Mouse (Mus musculus) heart, embryonic 13.5 days (tissue): ENCODE results near the gene Olfr525. TPM values are rescaled to one million over a fixed set of nuclear protein-coding genes. Genes with fewer than 3 reads are reported as not detected.

ENCODE experiments used
- ATAC-seq: fragments of 200-750 bp; cut with Nextera tagmentation; 2 replicates; pipeline ENCODE4 v1.8.0; 2017; ENCODE audit warnings: moderate TSS enrichment; ENCODE audit not compliant: insufficient number of reproducible peaks, low FRiP score, low TSS enrichment; ENCODE audit errors: extremely low read depth
- H3K27ac ChIP-seq: fragments of 300-500 bp; sonication (generic); replicated peaks from 2 replicates; pipeline ENCODE4 v1.5.1; 2015; ENCODE audit warnings: moderate library complexity, mild to moderate bottlenecking, inconsistent platforms
- H3K27me3 ChIP-seq: fragments of 300-500 bp; sonication (generic); replicated peaks from 2 replicates; pipeline ENCODE4 v1.6.1; 2015; ENCODE audit warnings: mild to moderate bottlenecking, inconsistent platforms
- H3K36me3 ChIP-seq: fragments of 300-500 bp; sonication (generic); 2 replicates; pipeline ENCODE4 v1.6.1; 2015; ENCODE audit warnings: mild to moderate bottlenecking, inconsistent platforms
- H3K4me1 ChIP-seq: fragments of 300-500 bp; sonication (generic); 2 replicates; pipeline ENCODE4 v1.6.1; 2015; ENCODE audit warnings: inconsistent platforms
- H3K4me2 ChIP-seq: fragments of 300-500 bp; sonication (generic); 2 replicates; pipeline ENCODE4 v1.6.1; 2015; ENCODE audit warnings: inconsistent platforms, mild to moderate bottlenecking, moderate library complexity
- H3K4me3 ChIP-seq: fragments of 300-500 bp; sonication (generic); 2 replicates; pipeline ENCODE4 v1.5.1; 2015; ENCODE audit warnings: moderate library complexity, mild to moderate bottlenecking, inconsistent platforms
- H3K9ac ChIP-seq: fragments of 300-500 bp; sonication (generic); 2 replicates; pipeline ENCODE4 v1.6.1; 2015; ENCODE audit warnings: inconsistent platforms, mild to moderate bottlenecking, moderate library complexity
- H3K9me3 ChIP-seq: fragments of 300-500 bp; sonication (generic); 2 replicates; pipeline ENCODE4 v1.6.1; 2016; ENCODE audit warnings: inconsistent platforms
- WGBS: fragments of 180-500 bp; shearing (Covaris S2); methylation state at CpG from one replicate; pipeline ENCODE4 v1.1.7; 2015; ENCODE audit warnings: mixed read lengths; 5-methylcytosine and 5-hydroxymethylcytosine counted together
- polyA plus RNA-seq: library from polyadenylated mRNA; unstranded; fragments of >200 nt; fragmentation: Nextera tagmentation; extraction: Ambion mirVana; gene quantifications from 2 replicates; pipeline ENCODE4 v1.2.1, GENCODE M21; 2015

The Olfr525 gene
- polyA plus RNA-seq: not detected in 2 replicates

- ATAC-seq: no peak
Measured at GRCm38 (mm10) chr7:140320558-140320957, at the start of gene Olfr525. Gene Olfr525, plus strand, starts transcription at chr7:140320858.

GRCm38 (mm10) chr7:140295746-140296145 is 24.9 kb upstream of the Olfr525 start:
- H3K4me1 ChIP-seq: no peaks in the 10 kb centered on the region
- H3K9ac ChIP-seq: no peak overlapping the region
- H3K27me3 ChIP-seq: no peaks in the 10 kb centered on the region
- no peak overlapping the region for H3K4me2 ChIP-seq
- H3K27ac ChIP-seq: no peak overlapping the region
- no peaks in the 10 kb centered on the region for H3K9me3 ChIP-seq
- H3K36me3 ChIP-seq: no peaks in the 10 kb centered on the region
- WGBS: 80% methylated on average over 9 of the region's 9 CpGs
- ATAC-seq: no peak
- H3K4me3 ChIP-seq: no peak overlapping the region

More at GRCm38 (mm10) chr7:140320558-140320957, at the start of gene Olfr525:
- H3K9me3 ChIP-seq: no peaks in the 10 kb centered on the region
- no peak within 1 kb of the TSS for H3K27ac ChIP-seq
- no peaks in the 10 kb centered on the region for H3K36me3 ChIP-seq
- no peaks in the 10 kb centered on the region for H3K27me3 ChIP-seq
- no peak within 1 kb of the TSS for H3K4me2 ChIP-seq
- no peak within 1 kb of the TSS for H3K9ac ChIP-seq
- H3K4me3 ChIP-seq: no peak within 1 kb of the TSS
- WGBS: 61% methylated on average over 1 of the region's 1 CpGs
- H3K4me1 ChIP-seq: no peaks in the 10 kb centered on the region

- no peak for ATAC-seq
- no peaks in the 10 kb centered on the region for H3K27me3 ChIP-seq
- WGBS: 69% methylated on average over 6 of the region's 6 CpGs
Measured at GRCm38 (mm10) chr7:140296876-140297275, 23.8 kb upstream of the Olfr525 start.

GRCm38 (mm10) chr7:140299416-140299815 is 21.2 kb upstream of the Olfr525 start:
- no peaks in the 10 kb centered on the region for H3K9me3 ChIP-seq
- no peak overlapping the region for H3K27ac ChIP-seq
- H3K4me2 ChIP-seq: no peak overlapping the region
- no peak for ATAC-seq
- no peak overlapping the region for H3K4me3 ChIP-seq
- H3K4me1 ChIP-seq: no peaks in the 10 kb centered on the region
- WGBS: 80% methylated on average over 3 of the region's 3 CpGs
- H3K27me3 ChIP-seq: no peaks in the 10 kb centered on the region
- H3K9ac ChIP-seq: no peak overlapping the region
- H3K36me3 ChIP-seq: no peaks in the 10 kb centered on the region

More at GRCm38 (mm10) chr7:140296876-140297275, 23.8 kb upstream of the Olfr525 start:
- Histone ChIP-seq H3K4me3 (no peak overlapping the region), H3K36me3 (no peaks in the 10 kb centered on the region), H3K9ac (no peak overlapping the region), H3K4me1 (no peaks in the 10 kb centered on the region), H3K27ac (no peak overlapping the region), H3K4me2 (no peak overlapping the region), H3K9me3 (no peaks in the 10 kb centered on the region)

GRCm38 (mm10) chr7:140319861-140320385 is 735 bp upstream of the Olfr525 start:
- H3K27ac ChIP-seq: no peak overlapping the region
- no peaks in the 10 kb centered on the region for H3K9me3 ChIP-seq
- H3K4me3 ChIP-seq: no peak overlapping the region
- no peak overlapping the region for H3K4me2 ChIP-seq
- H3K27me3 ChIP-seq: no peaks in the 10 kb centered on the region
- 67% methylated on average over 3 of the region's 3 CpGs for WGBS
- no peak overlapping the region for H3K9ac ChIP-seq
- no peaks in the 10 kb centered on the region for H3K4me1 ChIP-seq
- H3K36me3 ChIP-seq: no peaks in the 10 kb centered on the region
- no peak for ATAC-seq

GRCm38 (mm10) chr7:140321135-140321534 is 477 bp downstream of the Olfr525 start:
- Histone ChIP-seq H3K9me3 (no peaks in the 10 kb centered on the region), H3K27me3 (no peaks in the 10 kb centered on the region), H3K9ac (no peak overlapping the region), H3K27ac (no peak overlapping the region), H3K36me3 (no peaks in the 10 kb centered on the region), H3K4me1 (no peaks in the 10 kb centered on the region), H3K4me3 (no peak overlapping the region), H3K4me2 (no peak overlapping the region)
- ATAC-seq: no peak

- Histone ChIP-seq H3K9ac (no peak overlapping the region), H3K4me3 (no peak overlapping the region), H3K36me3 (no peaks in the 10 kb centered on the region), H3K27me3 (no peaks in the 10 kb centered on the region), H3K4me1 (no peaks in the 10 kb centered on the region), H3K27ac (no peak overlapping the region), H3K9me3 (no peaks in the 10 kb centered on the region), H3K4me2 (no peak overlapping the region)
- no peak for ATAC-seq
- WGBS: 11% methylated on average over 1 of the region's 1 CpGs
Measured at GRCm38 (mm10) chr7:140329766-140330304, 9.2 kb downstream of the Olfr525 start.

GRCm38 (mm10) chr7:140333717-140334116 is 13.1 kb downstream of the Olfr525 start, which contains the start of gene Olfr527:
Gene Olfr527, plus strand, starts transcription at chr7:140334017.
- Histone ChIP-seq H3K27ac (no peak within 1 kb of the TSS), H3K36me3 (no peaks in the 10 kb centered on the region), H3K4me1 (no peaks in the 10 kb centered on the region), H3K4me2 (no peak within 1 kb of the TSS), H3K4me3 (no peak within 1 kb of the TSS), H3K9me3 (0 out of 2 replicates have a peak, but pooled peaks cover 3% of the 10 kb centered on the region), H3K9ac (no peak within 1 kb of the TSS), H3K27me3 (no peaks in the 10 kb centered on the region)
- WGBS: 59% methylated on average over 2 of the region's 2 CpGs
- ATAC-seq: no peak

- no peak for ATAC-seq
Measured at GRCm38 (mm10) chr7:140361571-140361970, 40.9 kb downstream of the Olfr525 start, which contains the start of gene Olfr60. Gene Olfr60, minus strand, starts transcription at chr7:140361671.

GRCm38 (mm10) chr7:140374300-140374699 is 53.6 kb downstream of the Olfr525 start:
- H3K4me1 ChIP-seq: no peaks in the 10 kb centered on the region
- H3K4me3 ChIP-seq: no peak overlapping the region
- H3K9me3 ChIP-seq: no peaks in the 10 kb centered on the region
- no peaks in the 10 kb centered on the region for H3K36me3 ChIP-seq
- ATAC-seq: no peak
- no peak overlapping the region for H3K27ac ChIP-seq
- no peak overlapping the region for H3K4me2 ChIP-seq
- H3K27me3 ChIP-seq: no peaks in the 10 kb centered on the region
- H3K9ac ChIP-seq: no peak overlapping the region
- WGBS: 68% methylated on average over 4 of the region's 4 CpGs

More at GRCm38 (mm10) chr7:140361571-140361970, 40.9 kb downstream of the Olfr525 start, which contains the start of gene Olfr60:
- Histone ChIP-seq H3K27me3 (no peaks in the 10 kb centered on the region), H3K9ac (no peak within 1 kb of the TSS), H3K4me3 (no peak within 1 kb of the TSS), H3K27ac (no peak within 1 kb of the TSS), H3K9me3 (peaks cover 6% of the 10 kb centered on the region; the same call in 1 of the 2 replicates), H3K4me1 (no peaks in the 10 kb centered on the region), H3K36me3 (no peaks in the 10 kb centered on the region), H3K4me2 (no peak within 1 kb of the TSS)
- WGBS: 60% methylated on average over 3 of the region's 3 CpGs

GRCm38 (mm10) chr7:140376231-140376630 is 55.6 kb downstream of the Olfr525 start, which contains the start of gene Olfr530:
Gene Olfr530, minus strand, starts transcription at chr7:140376331.
- Histone ChIP-seq H3K4me1 (no peaks in the 10 kb centered on the region), H3K36me3 (no peaks in the 10 kb centered on the region), H3K27ac (no peak within 1 kb of the TSS), H3K9ac (no peak within 1 kb of the TSS), H3K4me2 (no peak within 1 kb of the TSS), H3K4me3 (no peak within 1 kb of the TSS), H3K27me3 (no peaks in the 10 kb centered on the region), H3K9me3 (no peaks in the 10 kb centered on the region)
- ATAC-seq: no peak
- WGBS: 50% methylated on average over 1 of the region's 1 CpGs

- whole genome bisulfite sequencing: 83% methylated on average over 2 of the region's 2 CpGs
- Histone ChIP-seq H3K9me3 (no peaks in the 10 kb centered on the region), H3K27ac (no peak overlapping the region), H3K4me3 (no peak overlapping the region), H3K4me1 (no peaks in the 10 kb centered on the region), H3K4me2 (no peak overlapping the region), H3K27me3 (no peaks in the 10 kb centered on the region), H3K9ac (no peak overlapping the region), H3K36me3 (no peaks in the 10 kb centered on the region)
- ATAC-seq: no peak
Measured at GRCm38 (mm10) chr7:140376911-140377310, 56.3 kb downstream of the Olfr525 start.
